Comparison of ENCODE assay signal across 18 mouse cellular contexts in the genomic region with DNA sequence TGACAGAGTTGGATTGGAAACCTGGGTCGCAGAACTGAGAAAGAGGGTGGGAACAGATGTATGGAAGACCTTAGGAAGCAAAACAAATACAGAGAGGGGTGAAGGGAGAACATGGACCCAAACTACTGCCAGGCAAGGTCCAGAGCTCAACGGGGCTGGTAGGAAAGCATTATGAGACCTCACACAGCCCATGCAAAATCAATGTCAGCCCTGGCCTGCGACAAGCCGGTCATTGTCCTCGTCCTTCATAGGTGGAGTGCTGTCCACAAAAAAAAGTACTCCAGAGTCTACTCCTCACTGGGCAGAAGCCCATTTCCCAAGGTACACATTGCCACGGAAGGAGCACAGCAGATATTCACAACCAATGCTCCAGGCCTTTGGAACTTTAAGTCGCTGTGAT.
"Had no signal": no experiment of that assay in that cellular context is flagged by ENCODE, and none has a peak within 500 bp of the region (broad histone marks: within the 10 kb centered on the region; RNA-seq: fewer than 3 reads in every experiment).

No protein-coding gene starts in this region.

- H3K4me2 ChIP-seq: liver, embryonic 15.5 days had no signal

- H3K27ac ChIP-seq: liver, embryonic 13.5 days; liver, embryonic 15.5 days; midbrain, embryonic 15.5 days; neural tube, embryonic 12.5 days had no signal

- H3K9ac ChIP-seq: liver, embryonic 13.5 days; liver, embryonic 15.5 days; lung, embryonic 14.5 days; midbrain, embryonic 13.5 days; midbrain, embryonic 15.5 days; neural tube, embryonic 12.5 days had no signal

- H3K4me1 ChIP-seq: liver, embryonic 13.5 days; megakaryocyte, embryonic 14.5 days had no signal

- H3K36me3 ChIP-seq: liver, embryonic 13.5 days; liver, embryonic 15.5 days; midbrain, embryonic 13.5 days; midbrain, embryonic 15.5 days; neural tube, embryonic 12.5 days had no signal

- DNase-seq: liver, embryonic 13.5 days; lung, adult 18-20 months; lung, embryonic 14.5 days; lung, postnatal 10 days; lung, postnatal 4 days; retina, postnatal 1 day; right cerebral cortex, adult 18-20 months; right cerebral cortex, postnatal 25 days; right cerebral cortex, postnatal 4 days; spleen, adult 18-20 months; thymus, adult 18-20 months; thymus, postnatal 14 days; thymus, postnatal 36 days had no signal

- H3K9me3 ChIP-seq: liver, embryonic 13.5 days; liver, embryonic 15.5 days; megakaryocyte, embryonic 14.5 days; midbrain, embryonic 13.5 days; midbrain, embryonic 15.5 days; neural tube, embryonic 12.5 days had no signal

- H3K4me3 ChIP-seq: liver, embryonic 13.5 days; liver, embryonic 15.5 days; megakaryocyte, embryonic 14.5 days; neural tube, embryonic 12.5 days had no signal

- H3K27me3 ChIP-seq: midbrain, embryonic 15.5 days had no signal
